Mouse (Mus musculus): ENCODE results near the gene Rgs13. TPM values are rescaled to one million over a fixed set of nuclear protein-coding genes. Genes with fewer than 3 reads are reported as not detected.
A peak's percentile ranks its signal among the peaks of the same experiment; 100 is the strongest.

Rgs13 gene
- polyA plus RNA-seq, 1 experiment from 2014 or later, result 2.8 TPM

DNA sequence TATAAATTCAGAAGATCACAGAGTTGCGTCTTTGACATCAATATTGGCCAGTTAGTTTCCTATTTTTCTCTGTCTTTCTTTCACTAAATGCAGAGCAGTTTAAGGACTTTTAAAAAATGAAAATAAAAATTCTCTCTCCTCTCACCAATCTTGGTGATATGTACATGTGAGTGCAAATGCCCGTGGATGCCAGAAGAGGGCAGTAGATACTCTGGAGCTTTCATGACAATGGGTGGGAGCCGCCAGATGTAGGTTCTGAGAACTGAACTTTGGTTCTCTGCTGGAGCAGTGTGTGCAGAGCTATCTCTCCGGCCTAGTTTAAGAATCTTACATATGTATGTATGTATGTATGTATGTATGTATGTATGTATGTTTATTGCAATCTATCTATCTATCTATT is 2.4 kb upstream of the Rgs13 start:
- no peaks in the 10 kb centered on the region for H3K27me3 ChIP-seq
- H3K4me2 ChIP-seq, result no peak overlapping the region
- no peak for ATAC-seq (ENCODE audit: low FRiP score)
- H3K9me3 ChIP-seq, result no peaks in the 10 kb centered on the region
- H3K36me3 ChIP-seq (replicated peaks), result no peaks in the 10 kb centered on the region
- peaks cover 13% of the 10 kb centered on the region for H3K4me1 ChIP-seq
- no peak overlapping the region for H3K9ac ChIP-seq
- WGBS, result 94% methylated on average over 4 of the region's 4 CpGs
- no peak overlapping the region for H3K4me3 ChIP-seq (replicated peaks)
- no peak overlapping the region for H3K27ac ChIP-seq

- WGBS, result 79% methylated on average over 9 of the region's 9 CpGs
- ATAC-seq (ENCODE audit: low FRiP score), result no peak
- no peak overlapping the region for H3K4me2 ChIP-seq
These were observed 1.2 kb upstream of the Rgs13 start for GRCm38 (mm10) chr1:144178281-144178957.

GRCm38 (mm10) chr1:144177620-144178019 is 448 bp upstream of the Rgs13 start:
- no peaks in the 10 kb centered on the region for H3K9me3 ChIP-seq
- peaks cover 13% of the 10 kb centered on the region for H3K4me1 ChIP-seq
- H3K4me2 ChIP-seq, result no peak overlapping the region
- no peak overlapping the region for H3K9ac ChIP-seq
- peak; percentile 17; the same call in 1 of the 2 replicates for ATAC-seq (ENCODE audit: low FRiP score)
- 0 out of 2 replicates have a peak overlapping the region, but pooled peaks have one; percentile 36 for H3K27ac ChIP-seq
- H3K36me3 ChIP-seq (replicated peaks), result no peaks in the 10 kb centered on the region
- no peaks in the 10 kb centered on the region for H3K27me3 ChIP-seq
- H3K4me3 ChIP-seq (replicated peaks), result no peak overlapping the region

More at GRCm38 (mm10) chr1:144178281-144178957, 1.2 kb upstream of the Rgs13 start:
- no peaks in the 10 kb centered on the region for H3K36me3 ChIP-seq (replicated peaks)
- no peak overlapping the region for H3K4me3 ChIP-seq (replicated peaks)
- no peak overlapping the region for H3K27ac ChIP-seq
- no peaks in the 10 kb centered on the region for H3K9me3 ChIP-seq
- H3K27me3 ChIP-seq, result no peaks in the 10 kb centered on the region
- peaks cover 13% of the 10 kb centered on the region for H3K4me1 ChIP-seq
- no peak overlapping the region for H3K9ac ChIP-seq

DNA sequence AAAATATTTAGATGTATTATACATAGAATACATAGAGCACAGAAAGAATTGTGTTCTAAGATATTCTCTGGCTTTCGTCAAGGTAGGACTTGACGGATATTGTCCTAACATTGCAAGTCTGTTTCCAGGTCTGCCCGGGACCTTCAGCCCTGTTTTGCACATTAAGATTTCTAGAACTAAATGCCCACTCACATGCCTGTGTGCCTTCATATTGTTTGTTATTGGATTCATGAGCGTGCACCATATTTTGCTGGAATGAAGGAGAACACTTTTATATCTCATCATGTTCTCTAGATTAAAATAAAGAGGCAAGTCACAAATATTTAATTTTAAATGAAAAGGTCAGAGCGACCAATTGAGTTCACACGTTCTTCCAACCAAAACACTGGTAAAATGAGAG is 2.4 kb downstream of the Rgs13 start:
- ATAC-seq (ENCODE audit: low FRiP score), result no peak
- WGBS, result 92% methylated on average over 6 of the region's 6 CpGs
- Histone ChIP-seq H3K4me2 (no peak overlapping the region), H3K9me3 (no peaks in the 10 kb centered on the region), H3K9ac (no peak overlapping the region), H3K4me1 (peaks cover 13% of the 10 kb centered on the region), H3K27ac (no peak overlapping the region), H3K27me3 (no peaks in the 10 kb centered on the region), H3K4me3 (replicated peaks) (no peak overlapping the region), H3K36me3 (replicated peaks) (no peaks in the 10 kb centered on the region)

DNA sequence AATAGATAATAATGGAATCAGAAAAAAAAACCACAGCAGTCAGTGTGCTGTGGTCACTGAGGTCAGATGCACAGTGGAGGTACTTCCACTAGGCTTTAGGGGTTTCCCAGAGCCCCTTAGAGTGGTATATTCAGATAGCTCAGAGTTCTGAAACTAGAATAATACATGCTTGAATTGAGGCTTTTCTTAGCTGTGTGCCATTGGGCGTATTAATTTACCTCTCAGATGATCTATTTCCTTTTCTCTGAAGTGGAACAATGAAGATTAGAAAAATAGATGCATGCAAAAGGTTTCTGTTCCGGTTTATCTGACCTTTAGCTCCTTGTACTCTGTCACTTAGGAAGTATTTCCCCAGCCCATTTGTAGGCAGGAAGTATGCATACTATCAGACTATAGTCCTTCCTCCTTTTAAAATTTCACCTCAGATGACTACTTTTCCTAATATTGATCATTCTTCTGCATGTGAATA is 3.6 kb downstream of the Rgs13 start:
- Histone ChIP-seq H3K9me3 (no peaks in the 10 kb centered on the region), H3K4me1 (peaks cover 12% of the 10 kb centered on the region), H3K9ac (no peak overlapping the region), H3K4me3 (replicated peaks) (no peak overlapping the region), H3K27ac (no peak overlapping the region), H3K27me3 (no peaks in the 10 kb centered on the region), H3K36me3 (replicated peaks) (no peaks in the 10 kb centered on the region), H3K4me2 (no peak overlapping the region)
- WGBS, result 80% methylated on average over 2 of the region's 2 CpGs
- no peak for ATAC-seq (ENCODE audit: low FRiP score)

DNA sequence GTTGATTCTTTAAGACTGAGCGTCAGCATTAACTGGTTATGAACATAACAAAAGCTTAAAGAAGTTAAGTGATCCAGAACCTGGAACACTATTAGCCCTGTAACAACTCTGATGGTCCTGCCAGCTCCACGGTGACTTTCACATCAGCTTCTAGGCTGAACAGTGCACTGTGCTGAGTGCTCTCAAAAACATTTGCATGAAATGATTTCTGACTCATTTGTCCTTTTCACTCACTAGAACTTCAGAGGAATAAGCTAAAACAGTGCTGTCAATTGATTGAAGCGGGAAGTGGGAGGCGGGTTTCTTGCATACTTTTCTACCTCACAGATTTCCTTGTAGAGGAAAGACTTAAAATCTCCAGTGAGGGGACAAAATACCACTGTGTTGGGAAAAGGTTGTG is 8.3 kb downstream of the Rgs13 start:
- H3K9ac ChIP-seq, result no peak overlapping the region
- no peak overlapping the region for H3K4me2 ChIP-seq
- H3K27me3 ChIP-seq, result no peaks in the 10 kb centered on the region
- no peaks in the 10 kb centered on the region for H3K9me3 ChIP-seq
- no peaks in the 10 kb centered on the region for H3K4me1 ChIP-seq
- no peak overlapping the region for H3K4me3 ChIP-seq (replicated peaks)
- no peaks in the 10 kb centered on the region for H3K36me3 ChIP-seq (replicated peaks)
- no peak overlapping the region for H3K27ac ChIP-seq
- ATAC-seq (ENCODE audit: low FRiP score), result no peak
- WGBS, result 78% methylated on average over 4 of the region's 4 CpGs

- no peak for ATAC-seq (ENCODE audit: low FRiP score)
- Histone ChIP-seq H3K4me1 (no peaks in the 10 kb centered on the region), H3K9ac (no peak overlapping the region), H3K9me3 (no peaks in the 10 kb centered on the region), H3K27ac (no peak overlapping the region), H3K4me2 (no peak overlapping the region), H3K27me3 (no peaks in the 10 kb centered on the region), H3K36me3 (replicated peaks) (no peaks in the 10 kb centered on the region), H3K4me3 (replicated peaks) (no peak overlapping the region)
- 85% methylated on average over 1 of the region's 1 CpGs for WGBS
These were observed 9.4 kb downstream of the Rgs13 start for GRCm38 (mm10) chr1:144167761-144168160.

- no peak overlapping the region for H3K27ac ChIP-seq
- no peaks in the 10 kb centered on the region for H3K9me3 ChIP-seq
- H3K9ac ChIP-seq, result no peak overlapping the region
- H3K4me1 ChIP-seq, result no peaks in the 10 kb centered on the region
- 77% methylated on average over 5 of the region's 5 CpGs for WGBS
- no peak for ATAC-seq (ENCODE audit: low FRiP score)
- no peak overlapping the region for H3K4me2 ChIP-seq
- no peak overlapping the region for H3K4me3 ChIP-seq (replicated peaks)
- no peaks in the 10 kb centered on the region for H3K36me3 ChIP-seq (replicated peaks)
- H3K27me3 ChIP-seq, result no peaks in the 10 kb centered on the region
These were observed 10.3 kb downstream of the Rgs13 start for GRCm38 (mm10) chr1:144166897-144167296.

DNA sequence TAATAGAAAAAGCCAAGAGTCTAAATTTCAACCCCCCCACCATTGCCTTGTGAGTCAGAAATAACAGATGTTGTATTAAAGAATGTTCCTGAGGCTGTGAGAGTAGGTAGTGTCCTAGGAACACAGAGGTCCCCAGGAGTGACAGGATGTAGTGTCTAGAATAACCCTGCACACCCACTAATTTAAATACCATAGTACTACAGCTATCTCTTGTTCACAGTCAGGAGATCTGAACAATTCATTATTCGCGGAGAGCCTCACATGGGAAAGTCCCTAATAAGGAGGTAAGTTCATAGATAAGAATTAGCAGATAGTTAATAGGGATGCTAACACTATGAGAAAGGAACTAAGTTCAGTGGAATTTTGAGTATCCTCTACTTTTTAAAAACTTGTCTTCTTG is 10.9 kb downstream of the Rgs13 start:
- no peak overlapping the region for H3K27ac ChIP-seq
- no peaks in the 10 kb centered on the region for H3K27me3 ChIP-seq
- H3K4me1 ChIP-seq, result no peaks in the 10 kb centered on the region
- H3K9ac ChIP-seq, result no peak overlapping the region
- 84% methylated on average over 2 of the region's 2 CpGs for WGBS
- H3K36me3 ChIP-seq (replicated peaks), result no peaks in the 10 kb centered on the region
- ATAC-seq (ENCODE audit: low FRiP score), result no peak
- H3K4me3 ChIP-seq (replicated peaks), result no peak overlapping the region
- H3K9me3 ChIP-seq, result no peaks in the 10 kb centered on the region
- H3K4me2 ChIP-seq, result no peak overlapping the region

DNA sequence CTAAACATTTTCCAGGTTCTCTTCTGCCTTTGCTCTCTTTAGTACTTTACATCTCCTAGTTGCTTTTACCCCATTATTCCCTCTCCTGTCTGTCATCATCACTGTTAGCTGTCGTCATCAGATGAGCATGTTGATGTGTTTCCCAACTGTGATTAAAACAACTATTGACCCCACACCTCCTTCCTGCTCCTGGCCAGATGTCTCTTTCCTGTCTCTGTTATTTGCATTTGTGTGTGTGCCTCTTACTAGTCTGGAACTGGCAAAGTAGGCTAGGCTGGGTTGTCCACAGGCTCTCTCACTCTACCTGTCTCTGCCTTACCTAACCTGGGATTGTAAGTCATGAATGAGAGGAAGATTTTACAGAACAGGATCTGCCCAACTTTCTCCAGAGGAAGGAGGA is 24.6 kb downstream of the Rgs13 start:
- no peaks in the 10 kb centered on the region for H3K36me3 ChIP-seq (replicated peaks)
- H3K9me3 ChIP-seq, result no peaks in the 10 kb centered on the region
- no peak overlapping the region for H3K9ac ChIP-seq
- no peak overlapping the region for H3K4me3 ChIP-seq (replicated peaks)
- 0 out of 2 replicates have a peak overlapping the region, but pooled peaks have one; percentile 19 for H3K27ac ChIP-seq
- no peak overlapping the region for H3K4me2 ChIP-seq
- WGBS, result 52% methylated on average over 1 of the region's 1 CpGs
- ATAC-seq (ENCODE audit: low FRiP score), result no peak
- no peaks in the 10 kb centered on the region for H3K27me3 ChIP-seq
- H3K4me1 ChIP-seq, result no peaks in the 10 kb centered on the region

GRCm38 (mm10) chr1:144152184-144152525 is 25.0 kb downstream of the Rgs13 start:
- no peaks in the 10 kb centered on the region for H3K36me3 ChIP-seq (replicated peaks)
- no peak overlapping the region for H3K9ac ChIP-seq
- no peaks in the 10 kb centered on the region for H3K9me3 ChIP-seq
- no peak overlapping the region for H3K4me3 ChIP-seq (replicated peaks)
- no peaks in the 10 kb centered on the region for H3K27me3 ChIP-seq
- no peak overlapping the region for H3K27ac ChIP-seq
- peak; percentile 9; the same call in 1 of the 2 replicates for ATAC-seq (ENCODE audit: low FRiP score)
- H3K4me2 ChIP-seq, result no peak overlapping the region
- WGBS, result 86% methylated on average over 1 of the region's 1 CpGs
- no peaks in the 10 kb centered on the region for H3K4me1 ChIP-seq

- H3K4me3 ChIP-seq (replicated peaks), result no peak overlapping the region
These were observed 25.6 kb downstream of the Rgs13 start for GRCm38 (mm10) chr1:144151401-144152183.

GRCm38 (mm10) chr1:144149997-144150396 is 27.2 kb downstream of the Rgs13 start:
- H3K9me3 ChIP-seq, result no peaks in the 10 kb centered on the region
- WGBS, result 81% methylated on average over 3 of the region's 3 CpGs
- no peaks in the 10 kb centered on the region for H3K27me3 ChIP-seq
- H3K36me3 ChIP-seq (replicated peaks), result no peaks in the 10 kb centered on the region
- no peak overlapping the region for H3K27ac ChIP-seq
- no peak for ATAC-seq (ENCODE audit: low FRiP score)
- H3K4me2 ChIP-seq, result no peak overlapping the region
- no peaks in the 10 kb centered on the region for H3K4me1 ChIP-seq
- H3K4me3 ChIP-seq (replicated peaks), result no peak overlapping the region
- H3K9ac ChIP-seq, result no peak overlapping the region

More at GRCm38 (mm10) chr1:144151401-144152183, 25.6 kb downstream of the Rgs13 start:
- 68% methylated on average over 5 of the region's 5 CpGs for WGBS
- no peaks in the 10 kb centered on the region for H3K27me3 ChIP-seq
- no peak overlapping the region for H3K27ac ChIP-seq
- no peaks in the 10 kb centered on the region for H3K9me3 ChIP-seq
- H3K36me3 ChIP-seq (replicated peaks), result no peaks in the 10 kb centered on the region
- ATAC-seq (ENCODE audit: low FRiP score), result peak; percentile 83
- no peak overlapping the region for H3K4me2 ChIP-seq
- no peaks in the 10 kb centered on the region for H3K4me1 ChIP-seq
- no peak overlapping the region for H3K9ac ChIP-seq
